Mouse (Mus musculus): ENCODE measurements around the gene Tnrc6a. TPM values are rescaled to one million over a fixed set of nuclear protein-coding genes. Genes with fewer than 3 reads are reported as not detected.
"Not testable (repeated sequence)": the region's sequence is repeated elsewhere in the genome, so short reads cannot be mapped to it uniquely, and the experiment has no call there.

The Tnrc6a gene
- total RNA-seq, 1 experiment: 46.6 TPM

- Histone ChIP-seq H3K9ac (ENCODE audit: insufficient read depth, low read depth, low read length, poor library complexity, severe bottlenecking) (no peak overlapping the region), H3K4me1 (ENCODE audit: control insufficient read depth in 2 of 2, insufficient read depth in 2 of 2, low read length in 2 of 2, poor library complexity in 1 of 2) (peaks cover 8 to 13% of the 10 kb centered on the region in 2 experiments), H3K9me3 (ENCODE audit: control insufficient read depth, insufficient read depth, low read depth, low read length) (no peaks in the 10 kb centered on the region), H3K27ac (ENCODE audit: insufficient read depth, low read depth, low read length, poor library complexity, severe bottlenecking) (no peak overlapping the region), H3K36me3 (ENCODE audit: control insufficient read depth, insufficient read depth, low read length, poor library complexity, severe bottlenecking) (no peaks in the 10 kb centered on the region), H3K4me3 (ENCODE audit: insufficient read depth in 1 of 2, low read depth in 1 of 2, low read length in 2 of 2, poor library complexity in 1 of 2, severe bottlenecking in 1 of 2) (no peak overlapping the region)
- no peak for DNase-seq (ENCODE audit: low read depth, low spot score)
- in situ Hi-C loops (cut with MboI; ENCODE audit: low sequenced_read_pairs in 2 of 2, unreplicated experiment in 2 of 2): no loop called here
- TF ChIP-seq MAFK (IDR thresholded peaks at IDR 0.05; ENCODE audit: insufficient read depth, low read depth, low read length) (no peak), HCFC1 (IDR thresholded peaks at IDR 0.05; ENCODE audit: borderline replicate concordance, insufficient read depth, low read length) (no peak), CHD2 (IDR thresholded peaks at IDR 0.05; ENCODE audit: low read depth, low read length) (no peak), ZC3H11A (IDR thresholded peaks at IDR 0.05; ENCODE audit: borderline replicate concordance, low read depth, low read length) (no peak), ZNF384 (IDR thresholded peaks at IDR 0.05; ENCODE audit: low read depth, low read length) (no peak)
Measured at GRCm38 (mm10) chr7:123101295-123101694, 22.4 kb upstream of the Tnrc6a start.

GRCm38 (mm10) chr7:123105381-123105780, 18.3 kb upstream of the Tnrc6a start:
- H3K9me3 ChIP-seq (ENCODE audit: control insufficient read depth, insufficient read depth, low read depth, low read length); H3K27ac ChIP-seq (ENCODE audit: insufficient read depth, low read depth, low read length, poor library complexity, severe bottlenecking); H3K9ac ChIP-seq (ENCODE audit: insufficient read depth, low read depth, low read length, poor library complexity, severe bottlenecking); in situ Hi-C loops (cut with MboI; ENCODE audit: low sequenced_read_pairs in 2 of 2, unreplicated experiment in 2 of 2); DNase-seq (ENCODE audit: low read depth, low spot score); H3K4me1 ChIP-seq (ENCODE audit: control insufficient read depth in 2 of 2, insufficient read depth in 2 of 2, low read length in 2 of 2, poor library complexity in 1 of 2); H3K4me3 ChIP-seq (ENCODE audit: insufficient read depth in 1 of 2, low read depth in 1 of 2, low read length in 2 of 2, poor library complexity in 1 of 2, severe bottlenecking in 1 of 2); H3K36me3 ChIP-seq (ENCODE audit: control insufficient read depth, insufficient read depth, low read length, poor library complexity, severe bottlenecking): not testable (repeated sequence)

DNA sequence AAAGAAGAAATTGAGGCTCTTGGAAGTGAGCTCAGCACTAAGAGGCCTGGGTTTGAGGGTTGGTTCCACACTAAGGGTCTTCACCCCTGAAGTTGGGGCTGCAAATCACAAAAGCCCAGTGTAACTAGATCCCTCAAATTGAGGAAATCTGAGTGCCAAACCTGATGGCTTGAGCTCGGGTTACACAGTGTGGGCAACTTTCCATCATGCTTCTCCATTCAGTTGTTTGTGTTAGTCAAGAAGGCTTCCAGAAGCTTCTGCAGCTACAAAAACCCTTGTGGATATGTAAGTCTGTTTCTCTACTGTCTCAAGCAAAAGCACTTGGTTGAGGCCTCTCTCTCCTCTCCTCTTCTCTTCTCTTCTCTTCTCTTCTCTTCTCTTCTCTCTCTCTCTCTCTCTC, 17.8 kb upstream of the Tnrc6a start:
- TF ChIP-seq CHD2 (IDR thresholded peaks at IDR 0.05; ENCODE audit: low read depth, low read length) (no peak), ZNF384 (IDR thresholded peaks at IDR 0.05; ENCODE audit: low read depth, low read length) (no peak), ZC3H11A (IDR thresholded peaks at IDR 0.05; ENCODE audit: borderline replicate concordance, low read depth, low read length) (no peak), MAFK (IDR thresholded peaks at IDR 0.05; ENCODE audit: insufficient read depth, low read depth, low read length) (no peak), HCFC1 (IDR thresholded peaks at IDR 0.05; ENCODE audit: borderline replicate concordance, insufficient read depth, low read length) (no peak)
- in situ Hi-C loops (cut with MboI; ENCODE audit: low sequenced_read_pairs in 2 of 2, unreplicated experiment in 2 of 2): no loop called here
- Histone ChIP-seq H3K4me1 (ENCODE audit: control insufficient read depth in 2 of 2, insufficient read depth in 2 of 2, low read length in 2 of 2, poor library complexity in 1 of 2) (no peaks in the 10 kb centered on the region), H3K4me3 (ENCODE audit: insufficient read depth in 1 of 2, low read depth in 1 of 2, low read length in 2 of 2, poor library complexity in 1 of 2, severe bottlenecking in 1 of 2) (no peak overlapping the region), H3K27ac (ENCODE audit: insufficient read depth, low read depth, low read length, poor library complexity, severe bottlenecking) (no peak overlapping the region), H3K9ac (ENCODE audit: insufficient read depth, low read depth, low read length, poor library complexity, severe bottlenecking) (no peak overlapping the region), H3K36me3 (ENCODE audit: control insufficient read depth, insufficient read depth, low read length, poor library complexity, severe bottlenecking) (no peaks in the 10 kb centered on the region), H3K9me3 (ENCODE audit: control insufficient read depth, insufficient read depth, low read depth, low read length) (no peaks in the 10 kb centered on the region)
- no peak for DNase-seq (ENCODE audit: low read depth, low spot score)

DNA sequence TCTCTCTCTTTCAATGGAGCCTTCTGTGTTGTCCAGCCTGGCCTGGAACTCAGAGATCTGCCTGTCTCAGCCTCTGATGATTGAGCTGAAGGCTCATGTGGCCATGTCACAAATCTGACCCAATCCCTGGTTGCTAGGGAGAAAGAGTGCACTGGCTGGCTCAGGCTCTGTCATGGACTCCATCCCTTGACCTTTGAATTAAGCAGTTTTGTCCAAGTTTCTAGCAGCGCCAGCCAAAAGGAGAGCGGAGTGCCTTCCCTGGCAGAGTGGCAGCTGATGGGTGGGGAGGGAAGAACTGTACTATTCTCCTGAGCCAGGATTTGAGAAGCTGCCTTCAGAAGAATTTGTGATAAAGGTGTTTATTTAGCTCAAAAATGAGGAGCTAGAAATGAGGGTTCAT, 17.4 kb upstream of the Tnrc6a start:
- H3K4me1 ChIP-seq (ENCODE audit: control insufficient read depth in 2 of 2, insufficient read depth in 2 of 2, low read length in 2 of 2, poor library complexity in 1 of 2): no peaks in the 10 kb centered on the region
- no peaks in the 10 kb centered on the region for H3K9me3 ChIP-seq (ENCODE audit: control insufficient read depth, insufficient read depth, low read depth, low read length)
- in situ Hi-C loops (cut with MboI; ENCODE audit: low sequenced_read_pairs in 2 of 2, unreplicated experiment in 2 of 2): no loop called here
- TF ChIP-seq MAFK (IDR thresholded peaks at IDR 0.05; ENCODE audit: insufficient read depth, low read depth, low read length): no peak
- H3K27ac ChIP-seq (ENCODE audit: insufficient read depth, low read depth, low read length, poor library complexity, severe bottlenecking): no peak overlapping the region
- no peaks in the 10 kb centered on the region for H3K36me3 ChIP-seq (ENCODE audit: control insufficient read depth, insufficient read depth, low read length, poor library complexity, severe bottlenecking)
- no peak for DNase-seq (ENCODE audit: low read depth, low spot score)
- no peak overlapping the region for H3K9ac ChIP-seq (ENCODE audit: insufficient read depth, low read depth, low read length, poor library complexity, severe bottlenecking)
- H3K4me3 ChIP-seq (ENCODE audit: insufficient read depth in 1 of 2, low read depth in 1 of 2, low read length in 2 of 2, poor library complexity in 1 of 2, severe bottlenecking in 1 of 2): no peak overlapping the region

DNA sequence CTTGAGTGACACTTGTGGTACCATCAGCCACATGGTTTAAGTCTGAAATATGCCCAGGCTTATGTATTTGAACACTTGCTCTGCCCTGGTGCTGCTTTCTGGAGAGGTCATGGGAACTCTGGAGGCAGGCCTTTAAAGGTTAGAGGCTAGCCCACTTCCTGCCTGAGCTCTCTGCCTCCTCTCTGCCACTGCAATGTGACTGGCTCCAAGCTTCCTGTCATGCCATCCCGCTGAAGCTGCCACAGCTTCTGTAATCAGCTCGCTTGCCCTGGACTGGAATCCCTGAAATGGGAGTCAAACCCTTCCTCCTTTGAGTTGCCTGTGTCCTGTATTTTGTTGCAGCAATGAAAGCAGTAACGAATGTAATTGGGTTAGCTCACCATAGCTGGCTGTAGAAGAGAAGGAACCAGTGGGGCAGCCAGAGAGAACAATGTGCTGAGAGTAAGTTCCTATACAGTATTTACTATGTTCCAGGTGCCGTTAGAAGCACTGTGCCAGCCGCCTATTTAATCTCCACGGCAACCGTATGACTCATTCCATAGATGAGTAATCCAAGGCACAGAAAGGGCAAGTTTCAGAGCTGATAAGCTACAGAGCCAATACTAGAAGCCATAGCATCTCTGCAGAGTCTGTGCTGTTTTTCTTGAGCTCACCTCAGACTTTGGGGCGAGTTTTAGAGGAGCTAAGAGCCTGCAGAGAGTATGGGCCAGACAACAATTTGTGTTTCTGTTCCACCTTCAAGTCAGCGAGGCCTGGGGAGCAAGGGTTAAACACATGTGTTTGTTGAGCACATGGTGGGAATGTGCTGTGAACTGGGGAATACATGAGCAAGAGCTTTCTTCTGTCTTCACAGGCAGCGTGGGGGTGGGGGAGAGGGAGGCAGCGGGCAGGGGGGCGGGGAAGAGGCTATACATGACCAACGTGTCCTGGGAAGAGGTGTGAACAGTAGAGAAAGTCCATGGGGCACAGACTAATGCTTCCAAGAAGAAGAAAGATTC, 15.3 kb upstream of the Tnrc6a start:
- no peak for DNase-seq (ENCODE audit: low read depth, low spot score)
- H3K4me3 ChIP-seq (ENCODE audit: insufficient read depth in 1 of 2, low read depth in 1 of 2, low read length in 2 of 2, poor library complexity in 1 of 2, severe bottlenecking in 1 of 2): no peak overlapping the region
- no peak overlapping the region for H3K27ac ChIP-seq (ENCODE audit: insufficient read depth, low read depth, low read length, poor library complexity, severe bottlenecking)
- H3K4me1 ChIP-seq (ENCODE audit: control insufficient read depth in 2 of 2, insufficient read depth in 2 of 2, low read length in 2 of 2, poor library complexity in 1 of 2): no peaks in the 10 kb centered on the region
- no peaks in the 10 kb centered on the region for H3K36me3 ChIP-seq (ENCODE audit: control insufficient read depth, insufficient read depth, low read length, poor library complexity, severe bottlenecking)
- TF ChIP-seq ZNF384 (IDR thresholded peaks at IDR 0.05; ENCODE audit: low read depth, low read length) (no peak), CHD2 (IDR thresholded peaks at IDR 0.05; ENCODE audit: low read depth, low read length) (no peak), MAFK (IDR thresholded peaks at IDR 0.05; ENCODE audit: insufficient read depth, low read depth, low read length) (no peak), HCFC1 (IDR thresholded peaks at IDR 0.05; ENCODE audit: borderline replicate concordance, insufficient read depth, low read length) (no peak), ZC3H11A (IDR thresholded peaks at IDR 0.05; ENCODE audit: borderline replicate concordance, low read depth, low read length) (no peak)
- H3K9me3 ChIP-seq (ENCODE audit: control insufficient read depth, insufficient read depth, low read depth, low read length): no peaks in the 10 kb centered on the region
- no peak overlapping the region for H3K9ac ChIP-seq (ENCODE audit: insufficient read depth, low read depth, low read length, poor library complexity, severe bottlenecking)
- in situ Hi-C loops (cut with MboI; ENCODE audit: low sequenced_read_pairs in 2 of 2, unreplicated experiment in 2 of 2): no loop called here

Measured in ES-E14 (cell line).